Mouse (Mus musculus): Measurements from ENCODE around the gene Cd52.

GRCm38 (mm10) chr4:134081730-134082386 is 13.0 kb downstream of the Cd52 start:
- TF ChIP-seq CTCF (IDR thresholded peaks at IDR 0.05; ENCODE audit: low read depth) = no peak
- TF ChIP-seq EP300 (IDR thresholded peaks at IDR 0.05; ENCODE audit: low read depth) = no peak

Measured in liver, postnatal 0 days (tissue).